Mouse (Mus musculus) brain, embryonic 14.5 days (tissue): ENCODE measurements around the gene Dars.

ENCODE experiments used
- CTCF ChIP-seq: fragments of 200-500 bp; IDR thresholded peaks from 2 replicates; pipeline ENCODE4 v1.5.1; 2012; ENCODE audit warnings: inconsistent platforms, mild to moderate bottlenecking, moderate library complexity, borderline replicate concordance; ENCODE audit not compliant: insufficient read depth, insufficient read length; ENCODE audit errors: extremely low read depth
- POLR2A ChIP-seq: fragments of 200-500 bp; IDR thresholded peaks from 2 replicates; pipeline ENCODE4 v1.6.1; 2012; ENCODE audit warnings: mild to moderate bottlenecking, inconsistent platforms, borderline replicate concordance; ENCODE audit not compliant: poor library complexity, insufficient read depth, insufficient read length, severe bottlenecking; ENCODE audit errors: extremely low read depth

DNA sequence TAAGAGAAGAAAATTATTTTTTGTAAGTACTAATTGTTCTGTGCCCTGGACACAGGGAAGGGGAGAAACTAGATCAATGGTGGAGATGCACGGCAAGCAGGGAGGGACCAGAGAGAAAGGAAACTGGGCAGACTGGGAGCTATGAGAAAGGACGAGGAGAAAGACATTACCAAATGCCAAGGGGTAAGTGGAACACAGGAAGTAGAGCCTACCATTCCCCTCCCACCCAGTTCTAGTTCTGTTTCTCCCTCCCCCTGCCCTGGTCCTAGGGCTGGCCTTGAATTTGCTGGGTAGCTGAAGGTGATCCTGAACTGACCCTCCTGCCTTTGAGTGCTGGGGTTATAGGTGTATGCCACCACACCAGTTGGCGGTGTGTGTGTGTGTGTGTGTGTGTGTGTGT, 45.2 kb upstream of the Dars start:
- TF ChIP-seq CTCF: no peak
- no peak for TF ChIP-seq POLR2A
